Mouse (Mus musculus): ENCODE measurements around the gene Kcnma1. TPM values are rescaled to one million over a fixed set of nuclear protein-coding genes. Genes with fewer than 3 reads are reported as not detected.

The Kcnma1 gene
- polyA plus RNA-seq, 1 experiment from 2014 or later = 6.0 TPM

GRCm38 (mm10) chr14:24020718-24021117, 6.4 kb upstream of the Kcnma1 start:
- WGBS = 76% methylated on average over 4 of the region's 4 CpGs
- Histone ChIP-seq H3K36me3 (ENCODE audit: control insufficient read depth, insufficient read depth, low read length) (no peaks in the 10 kb centered on the region), H3K9ac (ENCODE audit: low read depth, low read length) (no peak overlapping the region), H3K4me2 (ENCODE audit: low read depth, low read length) (no peak overlapping the region), H3K27ac (ENCODE audit: low read length) (no peak overlapping the region), H3K4me1 (ENCODE audit: control insufficient read depth, insufficient read depth, low read length) (no peaks in the 10 kb centered on the region), H3K9me3 (ENCODE audit: control insufficient read depth, low read length) (no peaks in the 10 kb centered on the region), H3K27me3 (replicated peaks; ENCODE audit: control insufficient read depth, insufficient read depth, low read length) (no peaks in the 10 kb centered on the region), H3K4me3 (ENCODE audit: low read length) (no peak overlapping the region)
- no peak for ATAC-seq

GRCm38 (mm10) chr14:24009978-24010377, 4.3 kb downstream of the Kcnma1 start:
- no peak overlapping the region for H3K4me2 ChIP-seq (ENCODE audit: low read depth, low read length)
- no peaks in the 10 kb centered on the region for H3K36me3 ChIP-seq (ENCODE audit: control insufficient read depth, insufficient read depth, low read length)
- H3K4me3 ChIP-seq (ENCODE audit: low read length) = no peak overlapping the region
- 84% methylated on average over 1 of the region's 1 CpGs for WGBS
- no peak overlapping the region for H3K9ac ChIP-seq (ENCODE audit: low read depth, low read length)
- ATAC-seq = no peak
- no peaks in the 10 kb centered on the region for H3K9me3 ChIP-seq (ENCODE audit: control insufficient read depth, low read length)
- 0 out of 2 replicates have a peak, but pooled peaks cover 2% of the 10 kb centered on the region for H3K4me1 ChIP-seq (ENCODE audit: control insufficient read depth, insufficient read depth, low read length)
- no peak overlapping the region for H3K27ac ChIP-seq (ENCODE audit: low read length)
- peaks cover 19% of the 10 kb centered on the region for H3K27me3 ChIP-seq (replicated peaks; ENCODE audit: control insufficient read depth, insufficient read depth, low read length)

- Histone ChIP-seq H3K4me1 (ENCODE audit: control insufficient read depth, insufficient read depth, low read length) (peaks cover 9% of the 10 kb centered on the region; the same call in 1 of the 2 replicates), H3K4me3 (ENCODE audit: low read length) (no peak overlapping the region), H3K9me3 (ENCODE audit: control insufficient read depth, low read length) (no peaks in the 10 kb centered on the region), H3K9ac (ENCODE audit: low read depth, low read length) (no peak overlapping the region), H3K36me3 (ENCODE audit: control insufficient read depth, insufficient read depth, low read length) (no peaks in the 10 kb centered on the region), H3K4me2 (ENCODE audit: low read depth, low read length) (no peak overlapping the region), H3K27me3 (replicated peaks; ENCODE audit: control insufficient read depth, insufficient read depth, low read length) (peaks cover 34% of the 10 kb centered on the region), H3K27ac (ENCODE audit: low read length) (no peak overlapping the region)
- no peak for ATAC-seq
- WGBS = 10% methylated on average over 7 of the region's 7 CpGs
Measured at GRCm38 (mm10) chr14:24008252-24008651, 6.0 kb downstream of the Kcnma1 start.

GRCm38 (mm10) chr14:24006276-24006675, 8.0 kb downstream of the Kcnma1 start:
- WGBS = 69% methylated on average over 2 of the region's 2 CpGs
- no peak overlapping the region for H3K27ac ChIP-seq (ENCODE audit: low read length)
- H3K9ac ChIP-seq (ENCODE audit: low read depth, low read length) = no peak overlapping the region
- no peak overlapping the region for H3K4me2 ChIP-seq (ENCODE audit: low read depth, low read length)
- peaks cover 9% of the 10 kb centered on the region; the same call in 1 of the 2 replicates for H3K4me1 ChIP-seq (ENCODE audit: control insufficient read depth, insufficient read depth, low read length)
- H3K4me3 ChIP-seq (ENCODE audit: low read length) = no peak overlapping the region
- no peaks in the 10 kb centered on the region for H3K9me3 ChIP-seq (ENCODE audit: control insufficient read depth, low read length)
- no peaks in the 10 kb centered on the region for H3K36me3 ChIP-seq (ENCODE audit: control insufficient read depth, insufficient read depth, low read length)
- no peak for ATAC-seq
- peaks cover 46% of the 10 kb centered on the region for H3K27me3 ChIP-seq (replicated peaks; ENCODE audit: control insufficient read depth, insufficient read depth, low read length)

- Histone ChIP-seq H3K4me3 (ENCODE audit: low read length) (peak overlapping the region; percentile 70), H3K27me3 (replicated peaks; ENCODE audit: control insufficient read depth, insufficient read depth, low read length) (peaks cover 49% of the 10 kb centered on the region), H3K27ac (ENCODE audit: low read length) (no peak overlapping the region), H3K9me3 (ENCODE audit: control insufficient read depth, low read length) (no peaks in the 10 kb centered on the region), H3K4me1 (ENCODE audit: control insufficient read depth, insufficient read depth, low read length) (peaks cover 9% of the 10 kb centered on the region; the same call in 1 of the 2 replicates), H3K9ac (ENCODE audit: low read depth, low read length) (peak overlapping the region; percentile 66), H3K4me2 (ENCODE audit: low read depth, low read length) (peak overlapping the region; percentile 97), H3K36me3 (ENCODE audit: control insufficient read depth, insufficient read depth, low read length) (no peaks in the 10 kb centered on the region)
- ATAC-seq = peak; percentile 53
- under 1% methylated on average over 80 of the region's 82 CpGs for WGBS
Measured at GRCm38 (mm10) chr14:24004471-24005271, 9.6 kb downstream of the Kcnma1 start.

- Histone ChIP-seq H3K9me3 (ENCODE audit: control insufficient read depth, low read length) (no peaks in the 10 kb centered on the region), H3K36me3 (ENCODE audit: control insufficient read depth, insufficient read depth, low read length) (no peaks in the 10 kb centered on the region), H3K4me2 (ENCODE audit: low read depth, low read length) (peak overlapping the region; percentile 97), H3K4me1 (ENCODE audit: control insufficient read depth, insufficient read depth, low read length) (peaks cover 9% of the 10 kb centered on the region; the same call in 1 of the 2 replicates), H3K27me3 (replicated peaks; ENCODE audit: control insufficient read depth, insufficient read depth, low read length) (peaks cover 49% of the 10 kb centered on the region), H3K4me3 (ENCODE audit: low read length) (peak overlapping the region; percentile 70), H3K9ac (ENCODE audit: low read depth, low read length) (peak overlapping the region; percentile 66), H3K27ac (ENCODE audit: low read length) (no peak overlapping the region)
- WGBS = under 1% methylated on average over 76 of the region's 85 CpGs
- ATAC-seq = peak; percentile 66
Measured at GRCm38 (mm10) chr14:24003450-24004381, 10.6 kb downstream of the Kcnma1 start.

- 49% methylated on average over 5 of the region's 5 CpGs for WGBS
- peaks cover 9% of the 10 kb centered on the region; the same call in 1 of the 2 replicates for H3K4me1 ChIP-seq (ENCODE audit: control insufficient read depth, insufficient read depth, low read length)
- H3K9ac ChIP-seq (ENCODE audit: low read depth, low read length) = no peak overlapping the region
- no peaks in the 10 kb centered on the region for H3K9me3 ChIP-seq (ENCODE audit: control insufficient read depth, low read length)
- H3K4me2 ChIP-seq (ENCODE audit: low read depth, low read length) = no peak overlapping the region
- H3K4me3 ChIP-seq (ENCODE audit: low read length) = peak overlapping the region; percentile 70
- ATAC-seq = no peak
- no peak overlapping the region for H3K27ac ChIP-seq (ENCODE audit: low read length)
- no peaks in the 10 kb centered on the region for H3K36me3 ChIP-seq (ENCODE audit: control insufficient read depth, insufficient read depth, low read length)
- peaks cover 49% of the 10 kb centered on the region for H3K27me3 ChIP-seq (replicated peaks; ENCODE audit: control insufficient read depth, insufficient read depth, low read length)
Measured at GRCm38 (mm10) chr14:24002647-24003046, 11.6 kb downstream of the Kcnma1 start.

GRCm38 (mm10) chr14:23997912-23998311, 16.4 kb downstream of the Kcnma1 start:
- ATAC-seq = no peak
- H3K36me3 ChIP-seq (ENCODE audit: control insufficient read depth, insufficient read depth, low read length) = no peaks in the 10 kb centered on the region
- WGBS = 82% methylated on average over 6 of the region's 6 CpGs
- no peak overlapping the region for H3K4me3 ChIP-seq (ENCODE audit: low read length)
- H3K27me3 ChIP-seq (replicated peaks; ENCODE audit: control insufficient read depth, insufficient read depth, low read length) = peaks cover 12% of the 10 kb centered on the region
- H3K4me1 ChIP-seq (ENCODE audit: control insufficient read depth, insufficient read depth, low read length) = no peaks in the 10 kb centered on the region
- H3K4me2 ChIP-seq (ENCODE audit: low read depth, low read length) = no peak overlapping the region
- H3K27ac ChIP-seq (ENCODE audit: low read length) = no peak overlapping the region
- H3K9ac ChIP-seq (ENCODE audit: low read depth, low read length) = no peak overlapping the region
- no peaks in the 10 kb centered on the region for H3K9me3 ChIP-seq (ENCODE audit: control insufficient read depth, low read length)

GRCm38 (mm10) chr14:23995831-23996230, 18.5 kb downstream of the Kcnma1 start:
- H3K36me3 ChIP-seq (ENCODE audit: control insufficient read depth, insufficient read depth, low read length) = no peaks in the 10 kb centered on the region
- H3K9ac ChIP-seq (ENCODE audit: low read depth, low read length) = no peak overlapping the region
- H3K4me1 ChIP-seq (ENCODE audit: control insufficient read depth, insufficient read depth, low read length) = no peaks in the 10 kb centered on the region
- no peak overlapping the region for H3K4me3 ChIP-seq (ENCODE audit: low read length)
- H3K4me2 ChIP-seq (ENCODE audit: low read depth, low read length) = no peak overlapping the region
- 80% methylated on average over 3 of the region's 3 CpGs for WGBS
- no peak for ATAC-seq
- H3K27ac ChIP-seq (ENCODE audit: low read length) = no peak overlapping the region
- H3K27me3 ChIP-seq (replicated peaks; ENCODE audit: control insufficient read depth, insufficient read depth, low read length) = no peaks in the 10 kb centered on the region
- no peaks in the 10 kb centered on the region for H3K9me3 ChIP-seq (ENCODE audit: control insufficient read depth, low read length)
